Mouse (Mus musculus) neural tube, embryonic 11.5 days (tissue): ENCODE data around the gene Ckmt1. TPM values are rescaled to one million over a fixed set of nuclear protein-coding genes. Genes with fewer than 3 reads are reported as not detected.

Experiments
- ATAC-seq: fragments of 200-750 bp; cut with Nextera tagmentation; 2 replicates; pipeline ENCODE4 v1.8.0; 2017; ENCODE audit warnings: moderate number of reproducible peaks, mild to moderate bottlenecking, moderate TSS enrichment, moderate library complexity; ENCODE audit not compliant: insufficient read depth, low FRiP score, low TSS enrichment
- DNase-seq: peaks from one replicate; pipeline ENCODE4 v3.0.0-alpha.2; 2015; ENCODE audit warnings: low spot score
- H3K27ac ChIP-seq: fragments of 300-500 bp; sonication (generic); 2 replicates; pipeline ENCODE4 v1.5.1; 2014; ENCODE audit warnings: low read depth, mild to moderate bottlenecking, low read length
- H3K27me3 ChIP-seq: fragments of 300-500 bp; sonication (generic); 2 replicates; pipeline ENCODE4 v1.6.1; 2014; ENCODE audit warnings: mild to moderate bottlenecking, low read length, mixed read lengths; ENCODE audit not compliant: control insufficient read depth, insufficient read depth
- H3K36me3 ChIP-seq: fragments of 300-500 bp; sonication (generic); 2 replicates; pipeline ENCODE4 v1.6.1; 2014; ENCODE audit warnings: mild to moderate bottlenecking, low read length, moderate library complexity, mixed read lengths; ENCODE audit not compliant: control insufficient read depth, insufficient read depth
- H3K4me1 ChIP-seq: fragments of 300-500 bp; sonication (generic); 2 replicates; pipeline ENCODE4 v1.6.1; 2014; ENCODE audit warnings: low read length, mixed read lengths; ENCODE audit not compliant: control insufficient read depth, insufficient read depth
- H3K4me2 ChIP-seq: fragments of 300-500 bp; sonication (generic); 2 replicates; pipeline ENCODE4 v1.6.1; 2014; ENCODE audit warnings: low read depth, mild to moderate bottlenecking, moderate library complexity
- H3K4me3 ChIP-seq: fragments of 300-500 bp; sonication (generic); 2 replicates; pipeline ENCODE4 v1.5.1; 2014; ENCODE audit warnings: low read depth, low read length
- H3K9ac ChIP-seq: fragments of 300-500 bp; sonication (generic); 2 replicates; pipeline ENCODE4 v1.6.1; 2014; ENCODE audit warnings: mild to moderate bottlenecking, low read length
- H3K9me3 ChIP-seq: fragments of 300-500 bp; sonication (generic); 2 replicates; pipeline ENCODE4 v1.6.1; 2016; ENCODE audit warnings: low read length; ENCODE audit not compliant: control insufficient read depth
- WGBS: fragments of 180-500 bp; shearing (Covaris S2); extraction: QIAGEN DNeasy Blood & Tissue Kit; methylation state at CpG from one replicate; pipeline ENCODE4 v1.1.7; 2014; 5-methylcytosine and 5-hydroxymethylcytosine counted together
- polyA plus RNA-seq: library from polyadenylated mRNA; unstranded; fragments of >200 nt; fragmentation: Nextera tagmentation; extraction: Ambion mirVana; gene quantifications from 2 replicates; pipeline ENCODE4 v1.2.1, GENCODE M21; 2014

The Ckmt1 gene
- polyA plus RNA-seq, 1 experiment from 2014 or later = 9.8 TPM

GRCm38 (mm10) chr2:121354820-121355592 is 2.5 kb upstream of the Ckmt1 start, which contains the start of gene Ppip5k1:
Ppip5k1 (minus strand) TSS chr2:121355396.
- H3K27me3 ChIP-seq = peaks cover 4% of the 10 kb centered on the region; the same call in 1 of the 2 replicates
- H3K9me3 ChIP-seq = no peaks in the 10 kb centered on the region
- H3K9ac ChIP-seq = peak within 1 kb of the TSS; percentile 78
- H3K4me1 ChIP-seq = 0 out of 2 replicates have a peak, but pooled peaks cover 6% of the 10 kb centered on the region
- H3K27ac ChIP-seq = peak within 1 kb of the TSS; percentile 65; the same call in 1 of the 2 replicates
- under 1% methylated on average over 56 of the region's 58 CpGs for WGBS
- H3K4me2 ChIP-seq = peak within 1 kb of the TSS; percentile 67
- H3K36me3 ChIP-seq = no peaks in the 10 kb centered on the region
- peak; percentile 94 for ATAC-seq
- DNase-seq = peak; percentile 98
- peak within 1 kb of the TSS; percentile 61 for H3K4me3 ChIP-seq

GRCm38 (mm10) chr2:121357961-121358360 is 447 bp downstream of the Ckmt1 start:
- no peak for ATAC-seq
- WGBS = 7% methylated on average over 4 of the region's 4 CpGs
- peaks cover 4% of the 10 kb centered on the region; the same call in 1 of the 2 replicates for H3K27me3 ChIP-seq

GRCm38 (mm10) chr2:121358381-121358780 is 867 bp downstream of the Ckmt1 start:
- Histone ChIP-seq H3K4me1 (0 out of 2 replicates have a peak, but pooled peaks cover 6% of the 10 kb centered on the region), H3K4me3 (peak overlapping the region; percentile 30), H3K27me3 (peaks cover 4% of the 10 kb centered on the region; the same call in 1 of the 2 replicates), H3K27ac (no peak overlapping the region), H3K9ac (peak overlapping the region; percentile 33; the same call in 1 of the 2 replicates), H3K4me2 (peak overlapping the region; percentile 49), H3K9me3 (no peaks in the 10 kb centered on the region), H3K36me3 (no peaks in the 10 kb centered on the region)
- ATAC-seq = no peak
- WGBS = 0% methylated on average over 16 of the region's 16 CpGs
- peak; percentile 32 for DNase-seq

More at GRCm38 (mm10) chr2:121357961-121358360, 447 bp downstream of the Ckmt1 start:
- H3K36me3 ChIP-seq = no peaks in the 10 kb centered on the region
- peak overlapping the region; percentile 30; the same call in 1 of the 2 replicates for H3K4me3 ChIP-seq
- DNase-seq = no peak
- H3K9ac ChIP-seq = no peak overlapping the region
- 0 out of 2 replicates have a peak, but pooled peaks cover 6% of the 10 kb centered on the region for H3K4me1 ChIP-seq
- peak overlapping the region; percentile 49 for H3K4me2 ChIP-seq
- no peaks in the 10 kb centered on the region for H3K9me3 ChIP-seq
- no peak overlapping the region for H3K27ac ChIP-seq

DNA sequence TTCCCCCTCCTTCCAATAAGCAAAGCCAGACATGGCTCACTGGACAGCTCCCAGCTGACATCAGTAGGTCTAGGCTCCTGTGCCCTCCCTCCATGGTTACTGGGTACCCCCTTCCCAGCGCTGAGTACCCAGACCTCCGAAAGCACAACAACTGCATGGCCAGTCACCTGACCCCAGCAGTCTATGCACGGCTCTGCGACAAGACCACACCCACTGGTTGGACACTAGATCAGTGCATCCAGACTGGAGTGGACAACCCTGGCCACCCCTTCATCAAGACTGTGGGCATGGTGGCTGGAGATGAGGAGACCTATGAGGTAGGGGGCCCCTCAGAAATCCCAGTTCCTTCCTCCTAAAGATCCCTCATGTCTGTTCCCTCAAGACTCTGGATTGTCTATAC is 1.9 kb downstream of the Ckmt1 start:
- no peak for ATAC-seq

GRCm38 (mm10) chr2:121363656-121364055 is 6.1 kb downstream of the Ckmt1 start:
- H3K27me3 ChIP-seq = no peaks in the 10 kb centered on the region

More for the DNA sequence above, 1.9 kb downstream of the Ckmt1 start:
- Histone ChIP-seq H3K4me3 (no peak overlapping the region), H3K4me1 (0 out of 2 replicates have a peak, but pooled peaks cover 6% of the 10 kb centered on the region), H3K27ac (no peak overlapping the region), H3K27me3 (peaks cover 4% of the 10 kb centered on the region; the same call in 1 of the 2 replicates), H3K4me2 (no peak overlapping the region), H3K36me3 (no peaks in the 10 kb centered on the region), H3K9ac (no peak overlapping the region), H3K9me3 (no peaks in the 10 kb centered on the region)
- WGBS = 67% methylated on average over 4 of the region's 4 CpGs
- DNase-seq = no peak

GRCm38 (mm10) chr2:121368831-121369230 is 11.3 kb downstream of the Ckmt1 start:
- H3K4me2 ChIP-seq = no peak overlapping the region
- no peaks in the 10 kb centered on the region for H3K36me3 ChIP-seq
- H3K9ac ChIP-seq = no peak overlapping the region
- H3K9me3 ChIP-seq = no peaks in the 10 kb centered on the region
- H3K27me3 ChIP-seq = no peaks in the 10 kb centered on the region
- H3K4me1 ChIP-seq = no peaks in the 10 kb centered on the region
- DNase-seq (no peak), ATAC-seq (no peak)
- WGBS = 83% methylated on average over 2 of the region's 2 CpGs
- H3K27ac ChIP-seq = no peak overlapping the region
- H3K4me3 ChIP-seq = no peak overlapping the region

More at GRCm38 (mm10) chr2:121363656-121364055, 6.1 kb downstream of the Ckmt1 start:
- Histone ChIP-seq H3K9me3 (no peaks in the 10 kb centered on the region), H3K9ac (no peak overlapping the region), H3K27ac (no peak overlapping the region), H3K4me1 (0 out of 2 replicates have a peak, but pooled peaks cover under 1% of the 10 kb centered on the region), H3K4me3 (no peak overlapping the region), H3K4me2 (no peak overlapping the region), H3K36me3 (no peaks in the 10 kb centered on the region)
- DNase-seq (no peak), ATAC-seq (no peak)
- WGBS = 90% methylated on average over 3 of the region's 3 CpGs

- WGBS = 85% methylated on average over 5 of the region's 5 CpGs
- H3K4me2 ChIP-seq = no peak overlapping the region
- H3K4me1 ChIP-seq = no peaks in the 10 kb centered on the region
- H3K27ac ChIP-seq = no peak overlapping the region
- ATAC-seq = no peak
- H3K9ac ChIP-seq = no peak overlapping the region
- no peak overlapping the region for H3K4me3 ChIP-seq
- DNase-seq = no peak
- no peaks in the 10 kb centered on the region for H3K9me3 ChIP-seq
- no peaks in the 10 kb centered on the region for H3K27me3 ChIP-seq
- no peaks in the 10 kb centered on the region for H3K36me3 ChIP-seq
These were observed 13.4 kb downstream of the Ckmt1 start for GRCm38 (mm10) chr2:121370921-121371320.

DNA sequence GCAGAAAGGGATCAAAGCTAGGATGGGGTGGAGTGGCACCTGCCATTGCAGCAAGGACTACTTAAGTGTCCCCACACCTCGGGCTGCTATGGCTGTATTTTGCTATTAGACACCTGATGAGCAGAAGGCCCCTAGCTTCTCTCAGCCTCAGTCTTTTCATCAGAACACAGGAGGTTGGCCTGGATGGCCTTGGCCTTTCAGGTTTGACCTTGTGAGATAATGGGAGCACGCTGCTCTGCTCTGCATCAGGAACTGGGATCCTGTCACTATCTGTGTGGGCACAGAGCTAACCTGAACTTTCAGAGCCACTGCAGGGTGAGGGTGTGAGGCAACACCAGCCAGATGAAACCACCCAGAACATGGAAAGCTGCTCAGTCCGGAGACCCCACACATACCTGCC is 14.8 kb downstream of the Ckmt1 start:
- no peak overlapping the region for H3K27ac ChIP-seq
- WGBS = 80% methylated on average over 3 of the region's 3 CpGs
- no peaks in the 10 kb centered on the region for H3K27me3 ChIP-seq
- DNase-seq (no peak), ATAC-seq (no peak)
- H3K4me2 ChIP-seq = no peak overlapping the region
- no peak overlapping the region for H3K4me3 ChIP-seq
- H3K36me3 ChIP-seq = no peaks in the 10 kb centered on the region
- no peaks in the 10 kb centered on the region for H3K4me1 ChIP-seq
- no peak overlapping the region for H3K9ac ChIP-seq
- no peaks in the 10 kb centered on the region for H3K9me3 ChIP-seq
